Mouse (Mus musculus): ENCODE data around the gene Cdc42.

Gene Cdc42

GRCm38 (mm10) chr4:137369954-137370750 lies 12.6 kb upstream of the Cdc42 start:
- peak; percentile 65 to 82 for DNase-seq

GRCm38 (mm10) chr4:137368198-137368597 lies 10.7 kb upstream of the Cdc42 start:
- DNase-seq = no peak

- peak; percentile 29 to 58 for DNase-seq
These were observed 10.0 kb upstream of the Cdc42 start for GRCm38 (mm10) chr4:137367275-137368088.

- DNase-seq = no peak
These were observed 8.6 kb upstream of the Cdc42 start for GRCm38 (mm10) chr4:137366097-137366496.

GRCm38 (mm10) chr4:137365356-137366062 lies 8.0 kb upstream of the Cdc42 start:
- no peak for DNase-seq

GRCm38 (mm10) chr4:137364826-137365225 lies 7.3 kb upstream of the Cdc42 start:
- no peak for DNase-seq

GRCm38 (mm10) chr4:137360996-137361395 lies 3.5 kb upstream of the Cdc42 start:
- no peak for DNase-seq

GRCm38 (mm10) chr4:137358291-137359002 lies 927 bp upstream of the Cdc42 start:
- DNase-seq = no peak

- DNase-seq = peak; percentile 78 to 85
These were observed 628 bp downstream of the Cdc42 start for GRCm38 (mm10) chr4:137356674-137357510.

- no peak for DNase-seq
These were observed 6.9 kb downstream of the Cdc42 start for GRCm38 (mm10) chr4:137350627-137351026.

- DNase-seq = no peak
These were observed 11.7 kb downstream of the Cdc42 start for GRCm38 (mm10) chr4:137345790-137346189.

GRCm38 (mm10) chr4:137345112-137345511 lies 12.4 kb downstream of the Cdc42 start:
- no peak for DNase-seq

GRCm38 (mm10) chr4:137342816-137343215 lies 14.7 kb downstream of the Cdc42 start:
- no peak for DNase-seq

- no peak for DNase-seq
These were observed 18.1 kb downstream of the Cdc42 start for GRCm38 (mm10) chr4:137339415-137339814.

GRCm38 (mm10) chr4:137336468-137336867 lies 21.1 kb downstream of the Cdc42 start:
- no peak for DNase-seq

GRCm38 (mm10) chr4:137332051-137332450 lies 25.5 kb downstream of the Cdc42 start:
- DNase-seq = no peak

GRCm38 (mm10) chr4:137326494-137326893 lies 31.0 kb downstream of the Cdc42 start:
- DNase-seq = no peak

- no peak for DNase-seq
These were observed 32.6 kb downstream of the Cdc42 start for GRCm38 (mm10) chr4:137324926-137325325.

- DNase-seq = no peak
These were observed 41.3 kb downstream of the Cdc42 start for GRCm38 (mm10) chr4:137316027-137316770.

GRCm38 (mm10) chr4:137315061-137315460 lies 42.5 kb downstream of the Cdc42 start:
- DNase-seq = no peak

GRCm38 (mm10) chr4:137314561-137314960 lies 43.0 kb downstream of the Cdc42 start:
- no peak for DNase-seq

Measured in kidney, postnatal 4 days (tissue).